Mouse (Mus musculus): Measurements from ENCODE around the gene Eef1g. TPM values are rescaled to one million over a fixed set of nuclear protein-coding genes. Genes with fewer than 3 reads are reported as not detected.
"Not testable (repeated sequence)": the region's sequence is repeated elsewhere in the genome, so short reads cannot be mapped to it uniquely, and the experiment has no call there.

Gene Eef1g
- total RNA-seq, 2 experiments from 2014 or later: 241 to 256 TPM

DNA sequence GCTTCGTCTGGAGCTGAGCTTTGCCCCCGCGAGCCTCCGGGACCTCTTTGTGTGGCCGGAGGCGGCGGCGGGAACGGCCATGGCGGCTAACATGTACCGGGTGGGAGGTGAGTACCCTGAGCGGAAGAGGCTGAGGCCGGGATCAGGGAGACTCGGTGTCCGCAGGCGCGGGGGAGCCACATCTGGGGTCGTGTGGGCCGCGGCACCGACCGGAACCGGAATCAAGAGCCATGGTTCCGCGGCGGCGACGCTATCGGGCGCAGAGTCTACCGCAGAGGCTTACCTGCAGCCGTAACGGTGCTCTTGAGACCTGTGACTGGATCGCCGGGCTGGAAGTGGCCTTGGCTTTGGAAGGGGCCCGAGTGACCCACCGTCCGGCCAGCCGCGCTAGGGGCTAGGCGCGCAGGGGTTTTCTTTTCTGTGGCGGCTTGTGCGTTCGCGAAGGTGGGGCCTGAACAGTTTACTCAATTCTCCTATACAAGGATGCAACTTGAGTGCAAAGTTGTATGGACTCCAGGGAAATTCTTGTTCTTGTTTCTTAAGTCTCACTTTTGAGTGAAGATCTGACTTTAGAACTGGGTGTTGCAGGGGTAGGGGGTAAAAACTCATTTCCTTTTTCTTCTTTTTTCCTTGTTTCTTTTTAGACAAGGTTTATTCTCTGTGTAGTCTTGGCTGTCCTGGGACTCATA is 24.4 kb upstream of the Eef1g start:
- intact Hi-C loops (cut with DNase I): loop anchor here (1.0 to 2.0 kb wide), 2 partner anchors 11 to 14 kb away; partner anchors contain the start of genes Eml3, Rom1 and Tut1
- peak; percentile 28 for DNase-seq (ENCODE audit: low spot score)

DNA sequence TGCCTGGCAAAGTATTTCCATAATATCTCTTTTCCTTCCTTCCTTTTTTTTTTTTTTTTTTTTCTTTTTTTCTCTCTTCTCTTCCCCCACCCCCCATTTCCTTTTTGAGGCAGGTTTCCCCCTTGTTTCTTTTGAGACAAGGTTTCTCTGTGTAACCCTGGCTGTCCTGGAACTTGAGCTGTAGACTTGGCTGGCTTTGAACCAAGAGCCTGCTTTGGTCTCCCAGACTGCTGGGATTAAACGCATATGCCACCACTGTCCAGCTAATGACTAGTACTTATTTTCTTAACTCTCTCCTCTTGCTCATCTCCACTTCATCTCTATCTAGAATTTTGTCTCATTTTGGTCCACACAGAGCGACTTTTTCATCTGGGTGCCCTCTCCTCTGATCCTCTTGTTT is 23.8 kb upstream of the Eef1g start:
- DNase-seq (ENCODE audit: low spot score): no peak
- intact Hi-C loops (cut with DNase I): loop anchor here (2.0 kb wide), 1 partner anchor 14 kb away; the partner anchor contains the start of genes Eml3 and Rom1

DNA sequence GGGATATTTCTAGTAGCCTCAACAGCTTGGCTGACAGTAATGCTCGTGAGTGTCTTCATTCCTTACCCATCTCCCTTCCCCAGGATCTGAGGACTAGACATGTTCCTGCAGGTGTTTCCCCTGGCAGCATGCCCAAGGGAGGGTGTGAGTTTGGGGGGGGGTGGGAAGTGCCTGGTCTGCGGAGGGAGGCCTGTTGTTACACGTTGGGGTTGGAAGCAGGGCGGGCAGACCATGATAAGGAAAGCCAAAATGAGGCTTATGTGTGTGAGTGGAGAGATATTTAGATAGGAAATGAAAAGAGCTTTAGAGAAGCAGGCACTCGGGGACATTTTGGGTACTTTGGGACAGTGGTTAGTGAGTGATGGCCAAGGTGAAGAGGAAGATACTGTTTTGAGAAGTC is 22.8 kb upstream of the Eef1g start:
- no peak for DNase-seq (ENCODE audit: low spot score)
- intact Hi-C loops (cut with DNase I): no loop called here

- intact Hi-C loops (cut with DNase I): loop anchor here (5.0 kb wide), 1 partner anchor 32 kb away; no protein-coding TSS in a partner anchor
- peak; percentile 44 for DNase-seq (ENCODE audit: low spot score)
Measured at GRCm38 (mm10) chr19:8944750-8945149, 22.1 kb upstream of the Eef1g start.

- intact Hi-C loops (cut with DNase I): loop anchor here (5.0 kb wide), 1 partner anchor 33 kb away; no protein-coding TSS in a partner anchor
- no peak for DNase-seq (ENCODE audit: low spot score)
Measured at GRCm38 (mm10) chr19:8945251-8945650, 21.6 kb upstream of the Eef1g start.

DNA sequence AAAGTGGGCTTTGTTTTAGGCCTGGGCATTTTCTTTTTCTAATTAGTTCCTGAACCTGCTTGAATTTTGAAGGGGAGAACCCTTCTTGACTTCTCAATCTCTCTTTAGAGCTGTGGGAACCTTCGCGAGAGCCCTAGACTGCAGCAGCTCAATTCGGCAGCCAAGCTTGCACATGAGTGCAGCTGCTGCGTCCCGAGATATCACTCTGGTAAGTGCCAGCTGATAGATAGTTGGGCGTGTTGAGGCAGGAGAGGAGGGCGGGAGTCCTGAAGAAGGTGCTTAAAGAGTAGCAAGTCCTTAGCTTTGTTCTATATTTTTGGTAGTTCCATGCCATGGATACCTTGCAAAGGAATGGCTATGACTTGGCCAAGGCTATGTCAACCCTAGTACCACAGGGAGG is 19.9 kb upstream of the Eef1g start:
- no peak for DNase-seq (ENCODE audit: low spot score)
- intact Hi-C loops (cut with DNase I): loop anchor here (5.0 kb wide), 1 partner anchor 35 kb away; no protein-coding TSS in a partner anchor

GRCm38 (mm10) chr19:8950190-8950589 is 16.7 kb upstream of the Eef1g start:
- no peak for DNase-seq (ENCODE audit: low spot score)
- intact Hi-C loops (cut with DNase I): no loop called here

DNA sequence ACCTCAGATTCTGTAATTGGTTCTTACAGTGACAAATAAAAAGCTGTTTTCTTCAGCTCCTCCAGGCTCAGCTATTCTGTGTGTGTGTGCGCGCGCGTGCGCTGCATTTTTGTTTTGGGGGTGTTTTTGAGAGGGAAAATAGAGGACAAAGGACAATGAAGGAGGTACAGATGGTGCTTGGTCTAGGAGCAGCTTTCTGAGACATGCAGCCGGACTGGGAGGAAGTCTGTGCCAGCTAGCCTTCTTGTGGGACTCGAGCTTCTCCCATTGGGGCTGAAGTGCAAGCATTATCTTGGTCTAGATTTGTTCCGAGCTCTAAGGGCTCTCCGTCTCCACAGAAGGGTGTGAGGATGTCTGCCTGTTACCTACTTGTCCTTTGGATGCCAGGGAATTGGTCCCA is 14.6 kb upstream of the Eef1g start:
- intact Hi-C loops (cut with DNase I): no loop called here
- no peak for DNase-seq (ENCODE audit: low spot score)

DNA sequence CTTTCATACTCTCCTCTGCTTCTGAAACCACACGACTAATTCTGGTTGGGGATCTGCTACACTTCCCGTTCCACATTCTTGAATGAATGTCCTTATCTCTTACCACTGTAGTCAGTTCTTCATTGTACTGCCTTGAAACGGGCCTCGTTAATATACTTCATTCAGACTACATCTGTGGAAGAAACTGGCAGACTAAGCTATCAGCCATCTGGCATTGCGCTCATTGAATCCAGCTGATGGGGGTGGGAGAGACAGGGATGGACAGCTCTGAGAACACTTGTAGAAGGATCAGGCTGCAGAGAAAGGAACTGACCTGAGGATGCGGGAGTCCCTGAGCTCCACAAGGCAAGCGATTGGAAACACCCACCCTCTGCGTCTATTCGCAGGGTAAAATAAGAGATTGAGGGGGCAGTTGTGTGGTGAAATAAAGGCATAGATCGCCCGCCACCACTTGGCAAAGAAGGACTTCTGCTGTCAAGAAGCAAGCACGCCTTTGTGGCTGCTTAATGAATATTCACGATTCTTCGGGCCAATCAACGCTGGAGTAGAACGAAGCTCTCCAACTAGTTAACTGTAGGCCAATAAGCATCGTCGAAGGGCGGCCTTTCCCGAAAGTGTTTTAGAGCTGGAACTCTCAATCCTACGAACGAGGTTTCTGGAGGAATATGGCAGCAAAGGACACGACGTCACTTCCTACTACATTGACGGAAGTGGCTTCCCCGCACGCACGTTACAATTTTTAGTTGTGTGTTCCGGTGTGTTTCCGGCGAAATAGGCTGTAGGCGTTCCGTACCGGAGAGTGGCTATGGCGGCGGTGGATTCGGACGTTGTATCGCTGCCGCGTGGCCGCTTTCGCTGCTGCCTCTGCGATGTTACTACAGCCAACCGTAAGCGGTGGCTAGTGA is 13.5 kb upstream of the Eef1g start, which contains the start of gene Tut1:
Gene Tut1 (plus strand): TSS at position 713 of the 905 bp plus-strand sequence.
- DNase-seq (ENCODE audit: low spot score): peak; percentile 84
- intact Hi-C loops (cut with DNase I): loop anchor here (1.0 kb wide), 1 partner anchor 11 kb away; no protein-coding TSS in a partner anchor

- no peak for DNase-seq (ENCODE audit: low spot score)
- intact Hi-C loops (cut with DNase I): no loop called here
Measured at GRCm38 (mm10) chr19:8954171-8954570, 12.7 kb upstream of the Eef1g start.

DNA sequence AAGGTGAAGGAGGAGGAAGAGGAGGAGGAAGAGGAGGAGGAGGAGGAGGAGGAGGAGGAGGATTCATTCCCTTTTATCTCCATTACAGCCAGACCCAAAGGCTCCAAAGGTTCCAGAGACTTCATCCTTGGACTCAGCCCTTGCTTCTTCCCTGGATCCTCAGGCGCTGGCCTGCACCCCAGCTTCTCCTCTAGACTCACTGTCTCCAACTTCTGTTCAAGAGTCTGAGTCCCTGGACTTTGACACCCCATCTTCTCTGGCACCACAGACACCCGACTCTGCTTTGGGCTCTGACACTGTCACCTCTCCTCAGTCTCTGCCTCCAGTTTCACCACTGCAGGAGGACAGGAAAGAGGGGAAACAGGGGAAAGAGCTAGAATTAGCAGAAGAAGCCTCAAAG is 4.6 kb upstream of the Eef1g start:
- intact Hi-C loops (cut with DNase I): loop anchor here (5.0 kb wide), 1 partner anchor 45 kb away; no protein-coding TSS in a partner anchor
- DNase-seq (ENCODE audit: low spot score): no peak

GRCm38 (mm10) chr19:8965075-8965474 is 1.8 kb upstream of the Eef1g start:
- no peak for DNase-seq (ENCODE audit: low spot score)
- intact Hi-C loops (cut with DNase I): no loop called here

DNA sequence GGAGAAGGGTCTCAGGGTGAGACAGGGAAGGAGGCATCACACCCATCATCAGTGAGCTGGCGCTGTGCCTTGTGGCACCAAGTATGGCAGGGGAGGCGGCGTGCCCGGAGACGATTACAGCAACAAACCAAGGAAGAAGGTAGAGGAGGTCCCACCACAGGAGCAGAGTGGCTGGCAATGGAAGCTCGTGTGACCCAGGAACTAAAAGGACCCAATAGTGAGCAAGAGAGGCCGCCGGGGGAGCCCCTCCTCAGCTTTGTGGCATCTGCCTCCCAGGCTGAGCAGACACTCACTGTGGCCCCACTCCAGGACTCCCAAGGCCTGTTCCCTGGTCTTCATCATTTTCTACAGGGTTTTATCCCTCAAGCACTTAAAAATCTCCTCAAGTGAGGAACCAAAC is 1.1 kb upstream of the Eef1g start:
- intact Hi-C loops (cut with DNase I): loop anchor here (2.0 kb wide), 1 partner anchor 67 kb away; the partner anchor contains the start of gene Ganab

GRCm38 (mm10) chr19:8966198-8966589 is 647 bp upstream of the Eef1g start:
- no peak for DNase-seq (ENCODE audit: low spot score)
- intact Hi-C loops (cut with DNase I): loop anchor here (2.0 kb wide), 1 partner anchor 67 kb away; the partner anchor contains the start of gene Ganab

More for the DNA sequence above, 1.1 kb upstream of the Eef1g start:
- DNase-seq (ENCODE audit: low spot score): no peak

DNA sequence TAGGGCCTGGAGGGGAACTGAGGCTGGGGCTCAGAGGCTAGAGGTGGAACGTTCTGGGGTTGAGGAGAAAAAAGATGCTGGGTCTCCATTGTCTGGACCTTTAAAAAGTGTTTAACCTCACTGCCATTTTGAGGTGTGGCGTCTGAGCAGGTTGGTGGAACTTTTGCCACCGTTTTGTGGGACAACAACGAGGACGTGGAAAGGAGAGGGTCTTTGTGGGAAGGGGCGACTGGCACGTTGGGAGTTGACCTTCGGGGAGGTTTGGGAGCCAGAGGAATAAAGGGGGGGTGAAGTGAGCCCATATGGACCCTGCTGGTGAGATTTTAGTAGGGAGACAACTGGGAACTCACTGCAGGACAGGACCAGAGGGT is 517 bp downstream of the Eef1g start:
- intact Hi-C loops (cut with DNase I): loop anchor here (2.0 kb wide), 1 partner anchor 69 kb away; the partner anchor contains the start of gene Ganab
- DNase-seq (ENCODE audit: low spot score): no peak

DNA sequence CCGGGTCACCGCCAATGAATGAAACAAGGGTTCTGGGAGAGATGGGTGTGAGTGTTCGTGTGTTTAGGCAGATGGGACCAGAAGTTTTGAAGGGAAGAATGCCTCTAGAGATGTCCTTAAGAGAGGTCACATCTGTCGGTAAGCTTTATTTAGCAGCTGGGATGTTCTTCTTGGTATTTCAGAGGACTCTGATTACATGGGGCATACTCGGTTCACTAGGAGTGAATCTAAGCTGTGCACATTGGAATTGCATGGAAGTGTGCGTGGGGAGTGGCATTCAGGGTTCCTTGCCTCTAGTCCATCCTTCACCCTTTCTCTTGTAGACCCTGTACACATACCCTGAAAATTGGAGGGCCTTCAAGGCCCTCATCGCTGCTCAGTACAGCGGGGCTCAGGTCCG is 1.1 kb downstream of the Eef1g start:
- intact Hi-C loops (cut with DNase I): loop anchor here (2.0 kb wide), 1 partner anchor 69 kb away; the partner anchor contains the start of gene Ganab
- DNase-seq (ENCODE audit: low spot score): no peak

DNA sequence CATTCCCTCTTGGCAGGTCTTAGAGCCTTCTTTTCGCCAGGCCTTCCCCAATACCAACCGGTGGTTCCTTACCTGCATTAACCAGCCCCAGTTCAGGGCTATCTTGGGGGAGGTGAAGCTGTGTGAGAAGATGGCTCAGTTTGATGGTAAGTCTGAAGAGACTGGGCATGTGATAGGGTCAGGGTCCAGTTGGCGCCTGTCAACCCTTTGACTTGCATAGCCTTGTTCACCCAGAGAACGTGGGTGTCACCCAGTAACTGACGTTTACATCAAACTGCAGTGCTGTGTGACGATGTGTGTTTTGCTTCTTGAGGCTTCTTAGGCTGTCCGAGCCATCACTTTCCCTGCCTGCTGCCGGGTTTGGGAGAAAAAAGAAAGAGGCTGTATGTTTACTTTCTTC is 5.7 kb downstream of the Eef1g start:
- intact Hi-C loops (cut with DNase I); DNase-seq (ENCODE audit: low spot score): not testable (repeated sequence)

DNA sequence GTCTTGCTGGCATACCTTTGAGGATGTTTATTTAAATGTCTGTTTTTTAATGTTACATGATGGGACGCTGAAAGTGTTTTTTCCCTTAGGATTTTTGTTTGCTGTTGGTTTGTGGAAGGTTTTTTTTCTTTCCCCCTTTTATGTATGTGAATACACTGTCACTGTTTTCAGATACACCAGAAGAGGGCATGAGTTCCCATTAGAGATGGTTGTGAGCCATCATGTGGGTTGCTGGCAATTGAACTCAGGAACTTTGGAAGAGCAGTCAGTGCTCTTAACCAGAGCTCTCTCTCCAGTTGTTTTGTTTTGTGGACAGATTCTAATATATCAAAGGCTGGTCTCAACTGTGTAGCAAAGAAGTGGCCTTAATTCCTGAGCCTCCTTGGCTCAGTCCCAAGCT is 7.8 kb downstream of the Eef1g start:
- intact Hi-C loops (cut with DNase I): no loop called here
- no peak for DNase-seq (ENCODE audit: low spot score)

GRCm38 (mm10) chr19:8975491-8975890 is 8.7 kb downstream of the Eef1g start:
- DNase-seq (ENCODE audit: low spot score): no peak
- intact Hi-C loops (cut with DNase I): no loop called here

GRCm38 (mm10) chr19:8976535-8976934 is 9.7 kb downstream of the Eef1g start:
- no peak for DNase-seq (ENCODE audit: low spot score)
- intact Hi-C loops (cut with DNase I): loop anchor here (1.0 to 2.0 kb wide), 2 partner anchors 106 to 132 kb away; no protein-coding TSS in a partner anchor

Measured in heart, postnatal 25 days (tissue).